Mouse (Mus musculus): ENCODE data around the gene Ttl. TPM values are rescaled to one million over a fixed set of nuclear protein-coding genes. Genes with fewer than 3 reads are reported as not detected.

Ttl gene
- 5.3 and 5.6 TPM in 2 replicates for polyA plus RNA-seq (2012; rRNA removed)

DNA sequence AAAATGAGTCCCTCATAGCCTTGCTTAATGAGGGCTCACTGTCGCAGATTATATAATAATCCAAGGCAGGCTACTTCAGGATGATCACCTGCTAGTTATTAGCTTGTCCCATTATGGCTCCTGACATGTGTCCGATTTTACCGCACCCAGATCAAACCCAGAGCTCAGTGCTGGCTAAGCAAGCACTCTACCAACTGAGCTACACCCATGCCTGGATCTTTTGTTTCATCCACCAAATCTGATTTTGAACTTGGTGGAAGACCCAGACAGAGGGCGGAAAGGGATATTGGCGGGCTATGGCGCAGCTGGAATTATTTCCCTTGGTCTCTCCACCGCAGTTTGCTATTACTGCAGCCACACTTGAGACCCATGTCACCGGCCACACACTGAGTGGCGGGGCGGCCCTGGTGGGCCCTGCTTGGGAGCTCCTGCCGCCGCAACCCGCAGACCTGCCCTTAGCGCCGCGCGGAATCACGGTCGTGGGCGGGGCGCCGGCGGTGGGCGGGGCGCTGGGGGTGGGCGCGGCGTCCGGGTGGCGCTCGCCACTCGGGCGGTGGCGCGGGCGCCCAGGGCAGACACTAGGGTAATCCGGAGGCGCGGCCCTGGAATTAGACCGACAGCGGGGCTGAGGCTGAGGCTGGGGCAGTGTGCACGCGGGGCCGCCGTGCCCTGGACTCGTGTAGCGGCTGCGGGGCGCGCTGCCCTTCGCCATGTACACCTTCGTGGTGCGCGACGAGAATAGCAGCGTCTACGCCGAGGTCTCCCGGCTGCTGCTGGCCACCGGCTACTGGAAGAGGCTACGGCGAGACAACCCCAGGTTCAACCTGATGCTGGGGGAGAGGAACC is at the start of gene Ttl:
Gene Ttl, plus strand, starts transcription at position 506 of the 846 bp plus-strand sequence.

DNA sequence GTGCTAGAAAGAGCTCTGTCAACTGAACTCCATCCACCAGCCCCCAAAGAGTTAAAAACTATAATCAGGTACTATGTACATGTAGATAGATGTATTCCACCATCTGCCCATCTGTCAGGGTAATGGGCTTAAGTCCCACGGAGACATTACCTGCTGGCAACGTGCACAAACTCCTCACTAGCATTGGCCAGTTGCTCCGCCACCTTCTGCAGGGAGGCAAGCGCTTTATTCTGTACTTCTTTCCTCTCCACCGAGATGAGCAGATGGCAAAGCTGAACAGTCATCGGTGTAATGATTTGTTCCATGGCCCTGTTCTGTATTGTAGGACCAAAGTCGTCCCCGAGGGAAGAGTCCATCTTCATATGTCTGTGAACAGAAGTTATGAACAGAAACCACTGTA is 17.9 kb upstream of the Ttl start, which contains the start of gene Vinac1:
Gene Vinac1, minus strand, starts transcription at position 362 of the 400 bp plus-strand sequence.

DNA sequence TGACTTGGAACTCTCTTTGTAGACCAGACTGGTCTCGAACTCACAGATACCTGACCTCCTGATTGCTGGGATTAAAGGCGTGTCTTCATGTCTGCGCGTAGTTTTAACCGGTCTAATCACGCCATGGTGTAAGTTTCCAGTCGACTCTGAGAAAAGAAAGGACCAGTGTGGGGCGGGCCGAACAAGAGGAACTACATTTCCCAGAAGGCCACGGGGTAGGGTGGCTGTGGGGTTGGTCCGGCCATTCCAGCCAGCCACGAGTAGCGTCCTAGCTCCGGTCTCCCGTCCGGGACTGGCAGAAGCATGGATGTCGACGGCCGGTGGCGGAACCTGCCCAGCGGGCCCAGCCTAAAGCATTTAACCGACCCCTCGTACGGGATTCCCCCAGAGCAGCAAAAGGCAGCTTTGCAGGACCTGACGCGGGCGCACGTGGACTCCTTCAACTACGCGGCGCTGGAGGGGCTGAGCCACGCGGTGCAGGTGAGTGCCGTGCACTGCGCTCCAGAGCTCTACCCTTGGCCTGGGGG is 35.1 kb downstream of the Ttl start, which contains the start of gene Polr1b:
Gene Polr1b, plus strand, starts transcription at position 212 of the 527 bp plus-strand sequence.

DNA sequence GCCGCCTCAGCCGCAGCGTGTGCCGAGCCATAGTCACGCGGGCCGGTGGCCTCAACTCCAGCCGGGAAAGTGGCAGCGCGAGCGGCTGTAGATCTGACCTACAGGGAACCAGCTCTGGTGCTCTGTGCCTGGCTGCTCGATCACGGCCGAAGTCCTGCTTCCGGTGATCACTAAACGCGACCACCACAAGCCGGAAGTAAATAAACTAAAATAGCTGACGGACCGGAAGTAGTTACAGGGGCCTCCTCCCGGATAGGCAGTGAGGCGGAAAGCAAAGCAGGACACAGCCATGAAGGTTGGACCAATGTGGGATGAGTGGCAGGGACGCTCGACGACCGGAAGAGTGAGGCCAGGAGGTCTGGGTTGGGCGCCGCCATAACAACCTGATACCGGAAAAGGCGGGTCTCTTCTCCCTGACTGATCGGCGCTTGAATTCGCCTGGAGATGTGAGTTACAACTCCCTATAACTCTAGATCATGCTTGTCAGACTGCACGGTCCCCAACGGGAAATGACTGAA is 63.7 kb downstream of the Ttl start, which contains the start of gene Chchd5:
Gene Chchd5, plus strand, starts transcription at position 289 of the 518 bp plus-strand sequence.

Other genes starting within 250 kb of the Ttl start
- 15.0 and 15.2 TPM in 2 replicates for gene Tmem87b, start 247.8 kb upstream of the Ttl start, polyA plus RNA-seq (2012; rRNA removed)
- gene Fbln7, start 203.0 kb upstream of the Ttl start, polyA plus RNA-seq (2012; rRNA removed), result 3.9 and 4.8 TPM in 2 replicates
- 0.86 and 0.90 TPM in 2 replicates for gene Zc3h8, start 121.9 kb upstream of the Ttl start, polyA plus RNA-seq (2012; rRNA removed)
- gene Zc3h6, start 98.5 kb upstream of the Ttl start, polyA plus RNA-seq (2012; rRNA removed), result 0.44 and 0.84 TPM in 2 replicates
- 2.3 and 3.2 TPM in 2 replicates for gene Gm10762, start 98.2 kb upstream of the Ttl start, polyA plus RNA-seq (2012; rRNA removed)
- gene Vinac1, start 17.8 kb upstream of the Ttl start, polyA plus RNA-seq (2012; rRNA removed), result 0.02 TPM in 2 replicates
- gene Polr1b, start 35.1 kb downstream of the Ttl start, polyA plus RNA-seq (2012; rRNA removed), result 14.0 and 16.2 TPM in 2 replicates
- gene Chchd5, start 63.8 kb downstream of the Ttl start, polyA plus RNA-seq (2012; rRNA removed), result 27.0 and 49.6 TPM in 2 replicates
- 99.6 and 143 TPM in 2 replicates for gene Slc20a1, start 132.8 kb downstream of the Ttl start, polyA plus RNA-seq (2012; rRNA removed)
- gene Ckap2l, start 231.3 kb downstream of the Ttl start, polyA plus RNA-seq (2012; rRNA removed), result 0.65 and 0.96 TPM in 2 replicates
- gene Il1a, start 244.0 kb downstream of the Ttl start, polyA plus RNA-seq (2012; rRNA removed), result 0.05 TPM in 1 of 2 replicates, not detected in the other